Mouse (Mus musculus) olfactory bulb, adult 2 months (tissue): Measurements from ENCODE around the gene Was. TPM values are rescaled to one million over a fixed set of nuclear protein-coding genes. Genes with fewer than 3 reads are reported as not detected.
"Not testable (repeated sequence)": the region's sequence is repeated elsewhere in the genome, so short reads cannot be mapped to it uniquely, and the experiment has no call there.

Experiments used
- H3K27ac ChIP-seq: fragments of 200-500 bp; 2 replicates; pipeline ENCODE4 v1.5.1; 2012; ENCODE audit warnings: low read depth, low read length; ENCODE audit not compliant: insufficient read depth
- H3K4me1 ChIP-seq: fragments of 200-500 bp; 2 replicates; pipeline ENCODE4 v1.6.1; 2012; ENCODE audit warnings: low read length; ENCODE audit not compliant: control insufficient read depth, insufficient read depth
- H3K4me3 ChIP-seq: fragments of 200-500 bp; 2 replicates; pipeline ENCODE4 v1.5.1; 2012; ENCODE audit warnings: mild to moderate bottlenecking, low read depth, low read length, moderate library complexity; ENCODE audit not compliant: insufficient read depth
- CTCF ChIP-seq: fragments of 200-500 bp; IDR thresholded peaks from 2 replicates; pipeline ENCODE4 v1.5.1; 2012; ENCODE audit warnings: low read depth, mild to moderate bottlenecking, low read length, moderate library complexity; ENCODE audit not compliant: insufficient read depth
- POLR2A ChIP-seq: fragments of 200-500 bp; IDR thresholded peaks from 2 replicates; pipeline ENCODE4 v1.6.1; 2012; ENCODE audit warnings: mild to moderate bottlenecking, low read depth, low read length, moderate library complexity; ENCODE audit not compliant: insufficient read depth
- WGBS: fragments of 180-500 bp; shearing (Covaris S2); methylation state at CpG from one replicate; pipeline ENCODE4 v1.1.7; 2018; 5-methylcytosine and 5-hydroxymethylcytosine counted together
- polyA plus RNA-seq: library from polyadenylated mRNA; stranded (reverse); fragments of >200 nt; gene quantifications from 2 replicates; pipeline ENCODE4 v1.2.4, GENCODE M21; 2012; ENCODE audit warnings: low replicate concordance; ENCODE audit not compliant: missing spikeins, insufficient read depth, insufficient read length

The Was gene
- polyA plus RNA-seq, 1 experiment, result not detected

DNA sequence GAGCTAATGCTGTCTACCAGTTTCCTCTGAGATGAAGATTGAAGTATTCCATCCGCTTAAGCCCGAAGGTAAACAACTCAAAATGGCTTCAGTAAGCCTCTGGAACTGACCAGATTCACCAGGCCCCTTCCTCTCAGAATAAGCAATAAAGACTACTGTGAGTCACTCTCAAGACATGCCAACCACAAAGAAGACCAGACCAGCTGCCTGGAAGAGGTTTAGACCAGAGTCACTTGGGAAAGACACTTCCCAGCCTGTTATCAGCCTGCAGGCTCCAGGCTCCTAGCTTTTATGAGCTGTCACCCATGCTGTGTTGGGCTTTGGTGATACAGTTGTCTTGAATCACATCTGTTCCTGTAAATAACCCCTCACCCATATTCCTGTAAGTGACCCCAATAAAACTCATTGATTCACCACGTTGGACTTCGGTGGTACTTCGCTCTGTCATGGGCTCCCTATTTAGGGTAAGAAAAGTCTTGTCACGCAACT, 5.5 kb downstream of the Was start:
- no peak for TF ChIP-seq CTCF
- 91% methylated on average over 6 of the region's 6 CpGs for WGBS
- Histone ChIP-seq H3K4me3 (no peak overlapping the region), H3K4me1 (no peaks in the 10 kb centered on the region), H3K27ac (no peak overlapping the region)

DNA sequence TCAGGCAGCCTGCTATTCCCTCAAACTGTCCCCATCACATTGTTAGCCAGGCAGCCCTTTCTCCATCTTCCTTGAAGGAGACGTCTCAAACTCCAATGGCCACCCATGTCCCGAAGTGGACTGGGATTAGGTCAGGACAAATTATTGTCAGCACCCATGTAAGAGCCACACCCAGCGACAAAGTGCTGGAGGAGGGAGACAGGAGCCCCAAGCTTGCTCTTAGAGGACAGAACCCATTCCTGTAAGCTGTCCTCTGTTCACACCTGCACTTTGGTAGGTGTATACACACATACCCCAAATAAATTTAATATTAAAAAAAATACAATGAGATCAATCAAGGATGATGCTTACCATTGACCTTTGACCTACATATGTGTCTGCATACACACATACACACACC, 15.2 kb downstream of the Was start:
- WGBS, result 34% methylated on average over 3 of the region's 3 CpGs
- Histone ChIP-seq H3K4me1 (peaks cover 3% of the 10 kb centered on the region), H3K4me3 (peak overlapping the region; percentile 56), H3K27ac (peak overlapping the region; percentile 80)
- TF ChIP-seq POLR2A (no peak), CTCF (no peak)

DNA sequence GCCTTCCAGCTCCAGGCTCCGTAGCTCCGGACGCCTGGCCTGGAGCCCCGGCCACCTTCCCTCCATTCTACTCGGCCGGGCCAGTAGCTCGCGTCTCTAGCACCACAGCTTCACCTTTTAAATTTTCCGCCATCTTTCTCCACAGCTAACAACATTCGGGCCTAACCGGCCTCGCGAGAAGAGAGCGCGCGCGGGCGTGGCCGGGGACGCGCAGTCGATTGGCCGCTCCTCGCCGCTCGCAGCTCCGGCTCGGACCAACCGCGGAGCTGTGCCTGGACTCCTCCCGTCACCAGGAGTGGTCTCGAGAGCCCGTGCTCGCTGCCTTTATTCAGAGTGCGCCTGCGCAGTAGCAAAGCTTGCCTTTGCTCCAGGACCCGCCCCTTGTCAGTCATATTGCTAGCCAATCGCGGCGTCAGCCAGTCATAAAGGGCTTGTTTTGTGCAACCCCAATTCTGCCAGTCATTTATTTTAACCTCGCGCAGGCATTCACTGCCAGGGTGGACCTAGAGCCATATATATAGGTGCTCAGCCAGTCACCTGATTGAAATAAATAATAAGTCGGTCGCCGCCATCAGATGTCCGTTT, 15.8 kb downstream of the Was start, which contains the start of gene Suv39h1:
Gene Suv39h1, minus strand, starts transcription at position 331 of the 585 bp plus-strand sequence.
- peak within 1 kb of the TSS; percentile 80 for H3K27ac ChIP-seq
- 17% methylated on average over 46 of the region's 46 CpGs for WGBS
- H3K4me1 ChIP-seq, result peaks cover 3% of the 10 kb centered on the region
- H3K4me3 ChIP-seq, result peak within 1 kb of the TSS; percentile 82
- peak; percentile 32; the same call in 1 of the 2 replicates for TF ChIP-seq POLR2A
- TF ChIP-seq CTCF, result no peak

DNA sequence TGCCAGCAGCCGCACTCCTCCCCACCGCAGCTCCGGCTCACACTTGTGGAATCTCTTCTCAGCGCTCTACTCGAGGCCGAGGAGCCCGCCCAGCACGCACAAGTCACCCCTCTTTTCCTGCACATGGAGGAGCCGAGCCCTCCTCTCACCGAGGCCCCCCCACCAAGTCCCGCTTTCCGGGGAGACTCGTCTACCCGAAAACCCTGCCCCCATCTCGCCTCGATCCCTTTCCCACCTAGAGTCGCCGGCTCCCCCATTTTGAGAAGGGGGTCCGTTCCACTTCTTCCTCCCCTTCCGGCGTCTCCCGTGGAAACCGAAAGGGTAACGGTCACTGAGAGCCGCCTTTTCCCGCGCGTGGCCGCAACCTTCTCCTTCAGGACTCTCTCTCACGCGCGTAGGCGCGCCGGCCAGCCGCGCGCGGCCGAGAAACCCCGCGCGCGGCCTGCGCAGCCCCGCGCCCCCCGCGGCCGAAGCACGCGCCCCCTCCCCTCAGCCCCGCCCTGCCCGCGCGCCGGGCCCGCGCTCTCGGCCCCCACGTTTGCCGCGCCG, 16.3 kb downstream of the Was start:
- Histone ChIP-seq H3K4me1 (peaks cover 3% of the 10 kb centered on the region), H3K4me3 (peak overlapping the region; percentile 82), H3K27ac (no peak overlapping the region)
- TF ChIP-seq POLR2A, result no peak
- TF ChIP-seq CTCF, result no peak
- WGBS, result 22% methylated on average over 64 of the region's 64 CpGs

DNA sequence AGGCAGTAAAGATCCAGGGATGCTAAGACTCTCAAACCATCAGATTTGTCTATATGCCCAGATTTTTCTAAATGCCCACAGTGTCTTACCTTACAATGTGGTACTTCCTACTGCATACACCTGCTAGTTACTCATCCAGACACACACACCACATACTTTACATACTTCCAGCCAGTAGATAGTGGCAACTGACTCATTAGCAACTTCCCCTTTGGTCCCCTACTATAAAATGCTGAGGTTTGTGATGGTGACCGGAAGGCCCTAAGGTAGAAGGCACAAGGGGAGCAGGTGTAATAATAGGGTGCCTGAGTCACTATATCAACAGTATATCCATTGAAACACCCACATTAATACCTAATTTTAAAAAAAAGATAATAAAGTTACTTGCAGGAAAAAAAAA, 21.1 kb downstream of the Was start:
- Histone ChIP-seq H3K4me1 (no peaks in the 10 kb centered on the region), H3K27ac (no peak overlapping the region), H3K4me3 (no peak overlapping the region)
- no peak for TF ChIP-seq CTCF
- no peak for TF ChIP-seq POLR2A
- WGBS, result 100% methylated on average over 1 of the region's 1 CpGs

DNA sequence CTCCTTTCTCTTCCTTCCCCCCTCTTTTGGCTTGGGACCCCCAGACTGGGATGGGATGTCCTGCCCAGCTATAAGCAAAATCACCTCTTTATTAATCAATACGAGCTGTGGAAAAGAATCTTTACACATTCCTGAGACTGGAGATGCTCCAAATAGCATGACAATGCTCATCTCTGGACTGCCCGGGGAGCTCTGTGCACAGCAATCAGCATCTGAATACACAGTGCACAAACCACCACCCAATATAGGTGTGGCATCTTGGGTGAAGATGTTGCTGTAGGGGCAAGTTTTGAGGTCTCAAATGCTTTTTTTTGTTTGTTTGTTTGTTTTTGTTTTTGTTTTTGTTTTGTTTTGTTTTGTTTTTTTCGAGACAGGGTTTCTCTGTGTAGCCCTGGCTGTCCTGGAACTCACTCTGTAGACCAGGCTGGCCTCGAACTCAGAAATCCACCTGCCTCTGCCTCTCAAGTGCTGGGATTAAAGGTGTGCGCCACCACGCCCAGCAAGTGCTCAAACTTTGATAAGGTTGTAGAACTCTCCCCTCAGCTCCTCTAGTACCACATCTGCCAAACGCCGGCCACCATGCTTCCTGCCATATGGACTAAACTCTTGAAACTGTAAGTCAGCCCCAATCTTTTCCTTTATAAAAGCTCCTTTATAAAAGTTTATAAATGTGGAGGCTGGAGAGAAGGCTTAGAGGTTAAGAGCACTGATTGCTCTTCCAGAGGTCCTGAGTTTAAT, 39.1 kb downstream of the Was start:
- H3K27ac ChIP-seq, H3K4me3 ChIP-seq, H3K4me1 ChIP-seq: not testable (repeated sequence)
- WGBS, result 92% methylated on average over 8 of the region's 8 CpGs

DNA sequence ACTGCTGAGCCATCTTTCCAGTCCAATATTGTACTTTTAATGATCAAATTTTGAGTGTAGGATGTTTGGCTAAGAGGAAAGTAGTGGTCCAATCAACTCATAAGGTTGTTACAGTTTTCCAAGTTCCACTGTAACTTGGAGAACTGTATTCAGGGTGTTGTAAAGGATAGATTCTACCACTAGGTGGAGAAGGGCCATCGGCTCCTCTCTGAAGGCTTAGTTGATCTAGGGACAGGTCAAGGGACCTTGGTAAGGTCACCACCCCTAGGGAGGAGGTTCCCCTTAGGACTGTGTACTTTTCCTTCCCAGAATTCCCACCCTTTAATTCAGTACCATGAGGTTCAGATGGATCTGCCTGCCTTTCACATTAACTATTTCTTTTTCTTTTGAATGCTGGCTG, 57.3 kb downstream of the Was start:
- no peak for TF ChIP-seq POLR2A
- TF ChIP-seq CTCF, result no peak
- 86% methylated on average over 1 of the region's 1 CpGs for WGBS
- Histone ChIP-seq H3K4me3 (no peak overlapping the region), H3K27ac (no peak overlapping the region), H3K4me1 (no peaks in the 10 kb centered on the region)

Other genes starting within 250 kb of the Was start
- not detected in 2 replicates for gene Otud5, start 249.1 kb downstream of the Was start, polyA plus RNA-seq
- not detected in 2 replicates for gene Pim2, start 212.2 kb downstream of the Was start, polyA plus RNA-seq
- not detected in 2 replicates for gene Slc35a2, start 206.5 kb downstream of the Was start, polyA plus RNA-seq
- gene Pqbp1, start 191.2 kb downstream of the Was start, polyA plus RNA-seq, result not detected in 2 replicates
- gene Timm17b, start 191.1 kb downstream of the Was start, polyA plus RNA-seq, result not detected in 2 replicates
- gene Gm10491, start 182.7 kb downstream of the Was start, polyA plus RNA-seq, result not detected in 2 replicates
- gene Gm10490, start 181.0 kb downstream of the Was start, polyA plus RNA-seq, result not detected in 2 replicates
- gene Pcsk1n, start 170.7 kb downstream of the Was start, polyA plus RNA-seq, result not detected in 2 replicates
- not detected in 2 replicates for gene Eras, start 161.9 kb downstream of the Was start, polyA plus RNA-seq
- not detected in 2 replicates for gene Hdac6, start 142.6 kb downstream of the Was start, polyA plus RNA-seq
- gene Gata1, start 112.4 kb downstream of the Was start, polyA plus RNA-seq, result not detected in 2 replicates
- not detected in 2 replicates for gene Glod5, start 72.0 kb downstream of the Was start, polyA plus RNA-seq
- not detected in 2 replicates for gene Suv39h1, start 15.7 kb downstream of the Was start, polyA plus RNA-seq
- gene Wdr13, start 42.4 kb upstream of the Was start, polyA plus RNA-seq, result 69.5 TPM in 1 of 2 replicates, not detected in the other
- gene Rbm3, start 55.4 kb upstream of the Was start, polyA plus RNA-seq, result 332 TPM in 1 of 2 replicates, not detected in the other
- gene Tbc1d25, start 85.7 kb upstream of the Was start, polyA plus RNA-seq, result not detected in 2 replicates
- gene Ebp, start 103.0 kb upstream of the Was start, polyA plus RNA-seq, result not detected in 2 replicates
- gene Porcn, start 116.0 kb upstream of the Was start, polyA plus RNA-seq, result not detected in 2 replicates
- gene Ftsj1, start 161.9 kb upstream of the Was start, polyA plus RNA-seq, result not detected in 2 replicates
- not detected in 2 replicates for gene Slc38a5, start 180.6 kb upstream of the Was start, polyA plus RNA-seq
- gene Ssxb10, start 236.9 kb upstream of the Was start, polyA plus RNA-seq, result not detected in 2 replicates